Mouse (Mus musculus) adrenal gland, postnatal 4 days (tissue): ENCODE measurements around the gene Tubb2a. TPM values are rescaled to one million over a fixed set of nuclear protein-coding genes. Genes with fewer than 3 reads are reported as not detected.
A peak's percentile ranks its signal among the peaks of the same experiment; 100 is the strongest.

Experiments
- DNase-seq, 2 experiments: peaks; one replicate each; pipeline ENCODE4 v3.0.0; 2021 to 2022; ENCODE audit warnings: low spot score in 2 of 2, mixed read lengths in 2 of 2
- total RNA-seq, 2 experiments: library from RNA; stranded (reverse); gene quantifications; 2 replicates each; pipeline ENCODE4 v1.2.3; 2021

Tubb2a gene
- total RNA-seq, 2 experiments from 2014 or later: 98.3 to 122 TPM

GRCm38 (mm10) chr13:34054983-34055382 lies 22.8 kb downstream of the Tubb2a start:
- DNase-seq: no peak

DNA sequence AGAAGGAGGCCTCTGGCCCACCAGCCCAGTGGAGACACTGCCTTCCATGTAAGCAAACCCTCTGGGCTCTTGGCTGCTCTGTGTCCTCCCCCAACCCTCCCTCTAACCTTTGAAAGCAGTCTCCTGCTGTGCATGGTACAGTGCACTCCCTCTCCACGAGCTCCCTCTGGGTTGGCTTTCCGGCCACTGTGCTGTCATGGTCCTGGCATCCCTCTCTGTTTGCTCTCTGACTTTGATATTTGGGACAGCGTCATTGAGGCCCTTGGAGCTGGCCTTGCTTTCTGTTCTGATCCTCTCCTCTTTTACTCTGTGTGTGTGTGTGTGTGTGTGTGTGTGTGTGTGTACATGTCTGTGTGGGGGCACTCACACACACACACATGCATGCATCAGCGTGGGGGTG lies 23.4 kb downstream of the Tubb2a start:
- DNase-seq: no peak

GRCm38 (mm10) chr13:34053673-34054282 lies 24.0 kb downstream of the Tubb2a start:
- no peak for DNase-seq

- no peak for DNase-seq
Observed at GRCm38 (mm10) chr13:34051692-34052091, 26.1 kb downstream of the Tubb2a start.

- no peak for DNase-seq
Observed at GRCm38 (mm10) chr13:34050479-34050878, 27.3 kb downstream of the Tubb2a start.

DNA sequence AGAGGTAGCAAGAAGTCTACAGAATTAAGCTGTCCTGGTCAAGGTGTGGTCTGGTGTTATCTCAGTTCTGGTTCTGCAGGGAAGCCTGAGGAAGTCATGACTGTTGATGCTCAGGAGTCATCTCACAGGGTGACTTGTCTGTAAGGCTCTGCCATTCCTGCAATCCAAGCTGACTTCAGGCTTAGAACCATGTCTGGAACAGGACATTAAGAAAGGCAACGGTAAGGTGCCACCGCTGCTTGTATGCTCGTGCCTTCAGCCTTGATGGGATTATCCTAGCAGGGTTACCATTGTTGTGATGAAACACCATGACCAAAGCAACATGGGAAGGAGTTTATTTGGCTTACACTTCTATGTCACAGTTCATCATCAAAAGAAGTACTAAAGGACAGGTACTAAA lies 30.3 kb downstream of the Tubb2a start:
- no peak for DNase-seq

GRCm38 (mm10) chr13:34046421-34047012 lies 31.3 kb downstream of the Tubb2a start:
- peak in 1 of 2 experiments; percentile 52 for DNase-seq

- DNase-seq: no peak
Observed at GRCm38 (mm10) chr13:34045511-34046249, 32.1 kb downstream of the Tubb2a start.

- no peak for DNase-seq
Observed at GRCm38 (mm10) chr13:34043716-34044393, 34.0 kb downstream of the Tubb2a start.

GRCm38 (mm10) chr13:34040091-34040490 lies 37.7 kb downstream of the Tubb2a start:
- no peak for DNase-seq

DNA sequence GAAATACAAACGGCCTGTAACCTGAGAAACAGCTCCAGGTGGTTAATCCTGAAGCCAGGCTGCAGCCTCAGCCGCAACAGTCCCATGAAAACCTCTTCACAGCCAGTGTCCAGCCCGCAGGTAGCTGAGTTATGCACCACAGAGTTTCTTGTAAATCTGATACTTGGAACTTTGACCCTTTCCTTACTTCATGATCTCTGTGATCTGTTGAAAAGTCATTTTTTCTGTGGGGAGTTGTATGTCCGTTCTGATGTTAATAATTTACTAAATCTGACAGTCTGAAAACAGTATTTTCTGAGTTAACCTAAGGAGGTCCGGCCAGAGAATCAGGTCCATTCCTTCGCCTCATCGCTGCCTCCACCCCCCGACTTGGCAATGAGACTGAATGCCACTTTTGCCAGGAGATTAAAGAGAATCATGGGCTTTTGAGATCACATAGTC lies 38.9 kb downstream of the Tubb2a start:
- DNase-seq: no peak

DNA sequence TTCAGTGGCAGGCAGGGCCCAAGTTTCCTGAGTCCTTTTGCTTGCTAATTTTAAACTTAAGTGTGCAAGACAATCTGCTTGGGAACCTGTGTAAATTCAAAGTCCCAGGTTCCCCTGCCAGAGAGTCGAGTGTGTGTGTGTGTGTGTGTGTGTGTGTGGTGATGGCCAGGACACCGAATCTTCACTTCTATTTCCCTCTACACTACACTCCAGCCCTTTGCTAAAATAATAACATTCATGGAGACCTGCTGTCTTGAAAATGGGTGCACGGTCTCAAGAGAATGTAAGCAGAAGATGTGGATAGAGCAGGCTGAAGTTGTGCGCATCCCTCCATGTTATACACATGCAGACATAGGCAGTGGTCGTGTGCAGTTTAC lies 39.8 kb downstream of the Tubb2a start:
- no peak for DNase-seq

GRCm38 (mm10) chr13:34037172-34038055 lies 40.4 kb downstream of the Tubb2a start, which contains the start of gene Bphl:
Gene Bphl (plus strand): TSS chr13:34037597.
- DNase-seq: peak; percentile 75 to 84

GRCm38 (mm10) chr13:34036726-34037125 lies 41.1 kb downstream of the Tubb2a start:
- no peak for DNase-seq

- no peak for DNase-seq
Observed at GRCm38 (mm10) chr13:34035424-34035823, 42.4 kb downstream of the Tubb2a start.

DNA sequence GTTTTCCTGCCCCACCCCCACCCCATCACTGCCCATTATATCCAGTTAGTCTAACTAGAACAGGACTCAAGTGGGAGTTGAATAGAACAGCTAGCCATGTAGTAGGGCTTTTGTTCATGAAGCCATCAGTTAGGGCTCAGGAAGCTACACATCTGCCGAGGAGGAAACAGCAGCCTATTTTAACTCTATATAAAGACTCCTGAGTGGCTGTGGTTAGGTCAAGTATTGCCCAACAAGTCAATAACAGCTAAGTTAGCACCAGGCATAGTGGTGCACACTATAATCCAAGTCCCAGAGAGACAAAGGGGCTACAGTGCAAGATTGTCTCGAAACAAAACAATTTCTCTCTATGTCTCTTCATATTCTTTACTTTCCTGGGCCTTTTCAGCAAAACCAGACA lies 45.8 kb downstream of the Tubb2a start:
- DNase-seq: no peak

Other genes starting within 250 kb of the Tubb2a start
- gene Serpinb6e, start 234.6 kb downstream of the Tubb2a start, total RNA-seq: not detected
- under 1 TPM; 0.31 TPM for gene Serpinb6c, start 172.3 kb downstream of the Tubb2a start, total RNA-seq
- gene Nqo2, start 113.3 kb downstream of the Tubb2a start, total RNA-seq: 10 to 100 TPM; 39.6 to 40.3 TPM
- gene Ripk1, start 75.6 kb downstream of the Tubb2a start, total RNA-seq: 10 to 100 TPM; 32.1 to 35.0 TPM
- 100 to 1,000 TPM; 243 to 249 TPM for gene Serpinb6a, start 75.2 kb downstream of the Tubb2a start, total RNA-seq
- gene Bphl, start 40.4 kb downstream of the Tubb2a start, total RNA-seq: 10 to 100 TPM; 86.7 to 92.3 TPM
- gene Tubb2b, start 52.5 kb upstream of the Tubb2a start, total RNA-seq: 100 to 1,000 TPM in 1 of 2 experiments, 10 to 100 TPM in 1; 59.8 to 108 TPM
- gene Psmg4, start 85.0 kb upstream of the Tubb2a start, total RNA-seq: 10 to 100 TPM; 45.2 to 50.0 TPM